Mouse (Mus musculus) cortical plate, adult 2 months (tissue): ENCODE results near the gene Rpsa.

Experiments used
- CTCF ChIP-seq: fragments of 200-500 bp; IDR thresholded peaks from 2 replicates; pipeline ENCODE4 v1.5.1; 2011; ENCODE audit warnings: mild to moderate bottlenecking, control low read depth, low read length; ENCODE audit not compliant: insufficient read depth; ENCODE audit errors: extremely low read depth
- POLR2A ChIP-seq: fragments of 200-500 bp; IDR thresholded peaks from 2 replicates; pipeline ENCODE4 v1.6.1; 2011; ENCODE audit warnings: mild to moderate bottlenecking, low read length, control low read depth; ENCODE audit not compliant: insufficient read depth; ENCODE audit errors: extremely low read depth

DNA sequence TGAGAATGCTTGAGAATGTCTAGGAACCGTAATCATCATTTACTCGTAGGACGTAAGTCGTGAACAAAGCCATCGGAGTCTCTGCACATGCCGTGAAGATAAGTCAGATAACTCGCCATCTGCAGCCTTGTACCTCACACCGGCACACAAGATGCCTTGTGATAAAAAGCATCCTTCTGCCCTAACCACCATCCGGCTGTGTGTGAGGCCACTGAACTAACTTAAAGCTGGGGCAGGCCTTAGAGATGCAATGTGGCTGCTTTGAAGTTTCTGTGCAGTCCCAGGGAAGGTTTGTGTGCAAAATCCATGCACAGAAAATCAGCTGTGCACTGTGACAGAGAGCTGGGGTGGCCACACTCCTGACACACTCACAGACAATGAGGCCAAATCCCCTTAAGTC, 43.1 kb upstream of the Rpsa start:
- TF ChIP-seq CTCF: no peak
- TF ChIP-seq POLR2A: no peak
